Mouse (Mus musculus): ENCODE results near the gene Angptl7.

Gene Angptl7

DNA sequence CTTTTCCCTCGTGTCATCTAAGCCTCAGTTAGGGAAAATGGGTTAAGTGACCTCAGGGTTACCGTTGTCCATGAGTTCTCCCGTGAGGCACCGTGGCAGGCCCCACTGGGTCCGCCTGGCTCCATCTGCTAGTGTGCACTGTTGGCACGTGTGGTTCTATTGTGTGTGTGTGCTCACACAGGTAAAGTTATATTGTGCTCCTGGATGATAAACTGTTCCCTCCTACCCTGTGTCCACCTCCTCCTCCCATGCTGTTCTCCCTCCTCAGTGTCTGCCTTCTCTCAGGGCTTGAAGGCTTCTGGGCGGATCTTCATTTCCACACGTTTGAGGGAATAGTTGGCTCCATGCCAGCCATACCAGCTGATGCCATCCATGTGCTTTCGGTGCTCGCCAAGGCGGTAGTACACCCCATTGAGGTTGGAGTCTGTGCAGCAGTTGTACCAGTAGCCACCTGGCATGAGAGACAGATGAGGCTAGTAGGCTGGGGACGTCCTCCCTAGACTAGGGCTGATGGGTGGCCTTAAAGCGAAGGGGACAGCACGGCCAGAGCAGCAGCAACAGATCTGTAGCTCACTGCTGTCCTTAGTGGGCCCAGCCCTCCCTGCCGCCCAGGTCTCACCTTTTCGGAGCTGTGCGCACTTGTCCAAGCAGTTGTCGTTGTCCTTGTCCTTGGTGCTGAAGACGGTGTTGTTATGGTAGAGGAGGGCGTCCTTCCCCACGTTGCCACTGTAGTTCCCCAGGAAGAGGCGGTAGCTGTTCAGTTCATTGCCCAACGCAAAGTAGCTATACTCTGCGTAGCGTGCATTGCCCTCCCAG lies 4.2 kb downstream of the Angptl7 start:
- DNase-seq (ENCODE audit: low spot score): no peak

DNA sequence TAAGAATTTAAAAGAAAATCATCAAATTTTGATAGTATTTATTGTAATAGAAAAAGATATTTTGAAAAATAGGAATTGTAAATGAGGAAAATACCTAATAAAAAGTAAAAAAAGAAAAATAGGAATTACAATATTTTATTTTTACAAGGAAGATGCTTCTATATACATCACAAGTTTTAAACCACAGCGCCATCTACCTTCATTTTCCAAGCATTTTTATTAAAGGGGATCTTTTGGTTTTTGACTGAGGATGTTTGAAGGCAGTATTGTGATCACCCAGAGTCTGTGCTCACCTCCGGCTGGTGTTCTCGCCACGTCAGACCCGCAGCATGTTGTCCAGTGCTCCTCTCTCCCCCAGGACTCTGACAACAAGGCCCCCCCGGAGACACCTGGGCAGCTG lies 5.1 kb downstream of the Angptl7 start:
- DNase-seq (ENCODE audit: low spot score): no peak

DNA sequence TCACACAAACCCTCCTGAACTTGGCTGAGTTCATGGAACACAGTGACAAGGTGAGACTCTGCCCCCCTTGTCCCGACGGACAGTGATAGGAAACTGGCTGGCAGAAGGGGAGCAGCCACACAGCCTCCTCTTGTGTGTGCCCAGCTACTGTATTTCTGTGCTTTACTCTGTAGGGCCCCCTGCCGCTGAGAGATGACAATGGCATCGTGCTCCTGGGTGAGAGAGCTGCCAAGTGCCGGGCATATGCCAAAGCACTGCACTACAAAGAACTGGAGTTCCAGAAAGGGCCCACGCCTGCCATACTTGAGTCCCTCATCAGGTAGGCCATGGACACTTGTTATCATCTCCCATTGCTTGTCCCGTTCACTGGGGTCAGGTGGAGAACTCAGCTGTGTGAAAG lies 8.8 kb downstream of the Angptl7 start:
- DNase-seq (ENCODE audit: low spot score): no peak

DNA sequence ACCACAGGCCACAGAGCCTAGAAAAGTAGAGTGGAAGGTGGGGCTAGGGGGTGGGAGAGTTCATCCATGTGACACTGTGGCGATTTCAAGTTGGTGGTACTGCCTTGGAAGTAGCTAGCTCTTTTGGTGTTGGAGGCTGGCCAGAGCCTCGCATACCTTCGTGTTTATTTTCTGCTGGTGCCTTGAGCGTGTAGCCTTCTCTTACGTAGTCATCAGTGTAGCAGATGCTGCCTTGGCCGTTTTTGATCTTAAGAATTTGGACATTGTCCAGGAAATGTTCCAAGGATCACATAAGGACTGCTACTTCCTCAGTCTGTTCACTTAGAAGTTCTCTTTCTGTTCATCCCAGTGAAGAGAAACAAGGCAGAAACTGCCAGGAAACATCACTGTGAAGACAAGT lies 9.8 kb downstream of the Angptl7 start:
- DNase-seq (ENCODE audit: low spot score): no peak

DNA sequence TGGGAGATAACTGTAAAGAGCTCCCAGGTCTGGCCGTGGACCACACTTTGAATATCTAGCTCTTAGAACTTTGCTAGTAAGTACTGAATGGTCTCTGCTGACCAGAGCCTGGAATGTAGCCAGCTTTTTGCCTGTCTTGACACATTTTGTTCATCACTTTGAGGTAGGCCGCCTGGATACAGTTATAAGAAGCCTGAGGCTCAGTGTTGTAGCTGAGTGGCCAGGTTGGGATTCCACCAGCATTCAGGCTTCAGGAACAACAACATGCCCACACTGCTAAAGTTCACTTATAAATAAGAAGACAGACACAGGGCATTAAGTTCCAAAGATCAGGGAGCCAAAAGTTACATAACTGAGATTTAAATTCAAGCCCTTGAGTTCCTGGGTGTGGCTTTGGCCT lies 12.4 kb downstream of the Angptl7 start:
- no peak for DNase-seq (ENCODE audit: low spot score)

DNA sequence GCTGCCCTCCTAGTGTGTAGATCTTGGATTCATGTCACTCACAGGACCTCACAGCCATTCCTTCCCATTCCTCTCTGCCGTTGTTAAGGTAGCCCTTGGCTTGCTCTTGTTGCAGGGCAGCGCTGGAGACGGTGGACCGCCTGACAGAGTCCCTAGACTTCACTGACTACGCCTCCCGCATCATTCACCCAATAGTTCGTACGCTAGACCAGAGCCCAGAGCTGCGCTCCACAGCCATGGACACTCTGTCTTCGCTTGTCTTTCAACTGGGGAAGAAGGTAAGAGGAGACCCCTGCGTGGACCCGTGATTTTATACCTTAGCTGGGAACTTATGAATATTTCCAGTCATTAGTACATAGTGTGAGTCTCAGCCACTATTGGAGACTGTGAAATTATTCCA lies 15.7 kb downstream of the Angptl7 start:
- DNase-seq (ENCODE audit: low spot score): no peak

DNA sequence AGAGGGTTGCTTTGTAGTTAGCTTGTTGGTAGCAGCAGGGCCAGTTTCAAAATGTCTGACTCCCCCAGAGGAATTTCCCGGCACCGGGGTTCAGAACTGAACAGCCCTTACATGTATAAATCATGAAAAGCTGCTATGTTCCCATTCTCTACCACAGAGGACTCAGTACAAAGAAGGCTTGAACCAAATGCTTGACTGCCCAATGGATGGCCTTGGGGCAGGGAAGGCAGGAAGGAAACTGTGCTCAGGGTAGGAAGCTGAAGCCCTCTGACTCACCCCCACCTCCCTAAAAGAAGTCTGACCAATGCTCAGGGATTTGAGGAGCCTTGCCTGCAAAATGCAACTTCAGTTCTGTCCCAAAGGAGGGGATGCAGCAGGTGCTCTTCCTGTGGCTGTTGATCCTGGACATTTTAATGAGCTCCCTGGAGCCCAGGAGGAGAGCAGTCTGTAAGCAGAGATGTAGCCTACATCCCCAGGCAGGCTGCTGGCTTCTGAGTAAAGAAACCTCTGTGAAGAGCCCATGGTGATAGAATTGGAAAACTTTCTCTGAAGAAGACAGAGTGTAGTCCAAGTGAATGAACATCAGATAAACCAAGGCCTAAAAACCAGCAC lies 18.6 kb downstream of the Angptl7 start:
- no peak for DNase-seq (ENCODE audit: low spot score)

DNA sequence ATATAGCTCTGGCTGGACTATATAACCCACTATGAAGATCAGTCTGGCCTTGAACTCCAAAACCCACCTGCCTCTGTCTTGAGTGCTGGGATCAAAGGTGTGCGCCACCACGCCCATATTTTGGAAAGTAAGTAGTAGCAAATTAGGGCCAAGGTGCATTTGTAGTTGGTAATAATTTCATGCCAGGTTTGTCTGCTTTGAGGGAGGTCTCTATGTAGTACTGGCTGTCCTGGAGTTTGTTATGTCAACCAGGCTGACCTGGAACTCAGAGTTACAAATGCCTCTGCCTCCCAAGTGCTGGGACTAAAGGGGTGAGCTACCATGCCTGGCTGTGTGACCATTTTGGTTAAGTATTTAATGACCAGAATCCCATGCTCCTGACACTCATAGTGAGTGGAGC lies 20.0 kb downstream of the Angptl7 start:
- no peak for DNase-seq (ENCODE audit: low spot score)

DNA sequence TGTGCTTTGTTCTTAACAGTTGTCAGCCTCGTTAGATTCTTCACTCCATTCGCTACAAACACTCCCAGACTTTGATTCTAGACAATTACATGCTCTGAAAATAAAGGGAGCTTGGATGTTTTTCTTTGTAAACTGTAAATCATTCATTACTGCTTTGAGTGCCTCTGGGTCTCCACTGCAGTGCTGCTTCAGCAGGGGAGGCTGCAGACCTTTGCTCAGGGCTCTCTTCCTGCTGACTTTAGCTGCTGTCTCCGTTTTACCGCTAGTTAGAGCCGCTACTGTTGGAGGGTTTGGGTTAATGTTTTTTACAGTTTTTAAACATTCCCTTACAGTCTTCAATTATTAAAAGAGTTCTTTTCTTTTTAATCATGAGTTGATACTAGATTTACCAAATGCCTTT lies 26.8 kb downstream of the Angptl7 start:
- no peak for DNase-seq (ENCODE audit: low spot score)

DNA sequence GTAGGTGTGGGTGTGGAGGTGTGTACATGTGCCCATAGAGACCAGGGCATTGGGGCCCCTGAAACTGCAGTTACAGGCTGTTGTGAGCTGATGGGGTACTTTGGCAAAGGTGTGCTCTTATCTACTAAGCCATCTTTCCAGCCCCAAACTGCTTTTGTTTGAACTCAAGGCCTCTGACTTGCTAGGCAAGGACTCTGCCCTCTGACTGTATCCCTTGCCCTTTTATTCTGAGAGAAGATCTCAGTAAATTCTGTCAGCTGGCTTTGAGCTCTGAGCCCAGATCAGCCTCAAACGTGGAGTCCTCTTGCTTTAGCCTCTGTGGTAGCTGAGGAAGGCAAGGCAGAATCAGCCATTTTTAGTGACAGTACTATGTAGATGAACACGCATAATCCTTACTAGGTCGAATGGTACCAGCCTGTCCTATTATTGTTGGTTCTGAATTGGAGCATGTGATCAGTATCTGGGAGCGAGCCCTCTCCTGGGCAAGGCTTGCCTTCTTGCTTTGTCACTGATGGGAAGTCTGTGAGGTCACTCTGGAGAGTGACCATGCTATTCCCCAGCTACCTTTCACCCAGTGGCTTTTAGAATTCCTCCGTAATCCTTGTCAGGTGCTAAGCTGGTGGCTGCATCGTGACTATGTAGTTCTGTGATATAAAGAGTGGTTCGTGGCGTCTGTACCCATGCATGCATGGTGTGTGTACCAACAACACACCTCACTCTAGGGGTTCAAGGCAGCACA lies 27.7 kb downstream of the Angptl7 start:
- DNase-seq (ENCODE audit: low spot score): no peak

DNA sequence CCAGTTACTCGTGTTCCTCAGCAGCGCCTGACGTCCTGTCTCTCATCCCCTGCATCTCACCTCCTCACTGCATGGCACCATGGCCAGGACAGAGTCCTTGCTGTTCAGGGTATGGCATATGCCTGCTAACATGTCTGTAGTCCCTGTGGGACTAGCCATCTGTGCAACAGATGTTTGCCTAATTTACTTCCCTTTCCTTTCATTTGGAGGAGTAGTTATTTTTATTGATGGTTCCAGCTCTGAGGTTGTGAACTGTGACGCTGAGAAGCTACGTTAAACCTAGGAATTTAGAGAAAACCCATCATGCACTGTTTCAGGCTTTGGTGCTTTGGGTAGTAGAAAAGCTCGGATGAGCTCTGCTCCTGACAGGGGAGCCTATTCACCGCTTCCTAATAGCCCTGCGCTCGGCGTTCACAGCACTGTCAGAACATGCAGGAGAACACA lies 28.9 kb downstream of the Angptl7 start:
- DNase-seq (ENCODE audit: low spot score): no peak

DNA sequence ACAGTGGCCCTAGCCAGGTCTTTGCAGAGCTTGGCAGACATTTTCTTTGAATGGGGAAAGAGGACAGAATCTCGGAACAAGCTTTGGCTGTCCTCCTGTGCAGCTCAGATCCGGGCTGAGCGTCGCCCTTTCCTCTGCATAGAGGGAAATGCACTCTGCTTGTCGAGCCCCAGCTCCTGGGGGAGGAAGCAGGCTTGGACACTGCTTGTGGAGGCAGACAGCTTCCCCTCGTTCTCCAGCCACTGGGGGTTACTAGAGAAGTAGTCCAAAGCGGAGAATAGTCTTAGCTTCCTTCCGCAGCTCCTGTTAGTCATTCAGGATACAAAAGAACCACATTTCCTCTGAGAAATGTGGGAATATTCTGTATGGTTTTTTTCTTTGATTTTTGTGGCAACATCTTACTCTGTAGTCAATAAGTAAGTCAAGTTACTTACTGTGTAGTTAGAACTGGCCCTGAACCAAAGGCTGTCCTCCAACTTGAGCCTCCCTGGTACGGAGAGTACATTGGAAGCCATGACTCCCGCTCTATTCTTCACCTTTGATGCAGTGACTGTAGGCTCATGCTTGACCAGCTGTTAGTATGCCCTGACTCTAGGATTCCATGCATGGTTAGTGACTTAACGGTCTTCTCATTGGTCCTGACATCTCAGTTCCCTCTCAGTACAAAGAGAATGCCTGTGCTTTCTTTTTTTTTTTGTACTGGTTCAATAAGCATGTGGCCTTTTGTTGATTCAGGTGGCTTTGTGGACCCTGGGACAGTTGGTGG lies 30.6 kb downstream of the Angptl7 start:
- DNase-seq (ENCODE audit: low spot score): no peak

DNA sequence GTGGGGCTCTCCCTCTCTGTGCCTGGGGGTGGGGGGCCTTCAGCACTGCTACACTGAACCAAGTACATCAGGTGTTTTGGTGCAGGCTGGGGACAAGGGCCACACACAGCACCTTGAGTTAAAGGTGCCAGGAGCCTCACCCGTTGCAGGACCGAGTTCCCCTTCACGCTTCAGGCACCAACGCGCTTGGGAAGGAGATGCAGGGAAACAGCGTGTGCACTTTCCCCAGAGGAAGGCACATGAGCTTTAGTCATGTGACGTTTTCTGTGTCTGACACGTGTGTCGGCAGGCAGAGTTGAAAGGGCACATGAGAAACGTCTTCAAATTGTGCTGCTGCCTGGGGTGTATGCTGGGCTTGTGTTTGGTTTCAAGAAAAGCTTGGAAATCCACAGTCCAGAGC lies 31.9 kb downstream of the Angptl7 start:
- DNase-seq (ENCODE audit: low spot score): no peak

DNA sequence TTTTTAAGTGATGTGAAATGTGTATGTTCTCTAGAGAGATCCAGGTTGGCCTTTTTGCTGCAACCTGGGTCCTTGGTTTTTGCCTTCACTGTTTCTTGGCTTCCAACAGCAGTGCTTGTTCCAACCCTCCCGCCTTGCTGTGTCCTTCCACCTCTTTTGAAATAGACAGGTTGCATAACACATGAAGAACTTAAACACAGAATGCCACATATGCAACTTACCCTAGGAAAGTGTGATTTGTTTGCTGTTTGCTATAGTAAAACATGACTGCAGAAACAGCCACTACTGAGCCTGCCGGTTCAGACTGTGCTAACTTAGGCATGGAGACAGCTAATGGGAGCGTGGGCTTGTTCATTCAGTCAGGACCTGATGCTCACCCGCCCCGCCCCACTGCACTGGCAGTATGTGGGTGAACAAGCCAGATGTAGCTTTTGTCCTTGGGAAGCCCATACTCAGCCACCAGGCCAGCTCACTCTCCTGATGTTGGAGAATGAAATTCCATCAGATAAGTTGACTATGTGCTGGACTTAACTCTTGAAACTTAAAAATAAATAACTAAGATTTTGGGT lies 33.7 kb downstream of the Angptl7 start:
- no peak for DNase-seq (ENCODE audit: low spot score)

DNA sequence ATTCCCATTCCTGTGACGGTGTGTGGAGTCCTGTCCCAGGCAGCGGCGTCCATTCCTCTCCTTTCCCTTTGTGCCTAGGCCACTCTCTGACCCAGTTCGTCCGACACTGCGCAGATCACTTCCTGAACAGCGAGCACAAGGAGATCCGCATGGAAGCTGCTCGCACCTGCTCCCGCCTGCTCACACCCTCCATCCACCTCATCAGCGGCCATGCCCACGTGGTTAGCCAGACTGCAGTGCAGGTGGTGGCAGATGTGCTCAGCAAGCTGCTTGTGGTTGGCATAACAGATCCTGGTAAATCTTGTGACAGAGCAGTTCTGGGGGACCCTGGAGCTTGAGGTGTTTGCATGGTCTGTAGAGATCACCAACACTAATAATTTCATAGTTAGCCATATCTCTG lies 35.4 kb downstream of the Angptl7 start:
- DNase-seq (ENCODE audit: low spot score): no peak

DNA sequence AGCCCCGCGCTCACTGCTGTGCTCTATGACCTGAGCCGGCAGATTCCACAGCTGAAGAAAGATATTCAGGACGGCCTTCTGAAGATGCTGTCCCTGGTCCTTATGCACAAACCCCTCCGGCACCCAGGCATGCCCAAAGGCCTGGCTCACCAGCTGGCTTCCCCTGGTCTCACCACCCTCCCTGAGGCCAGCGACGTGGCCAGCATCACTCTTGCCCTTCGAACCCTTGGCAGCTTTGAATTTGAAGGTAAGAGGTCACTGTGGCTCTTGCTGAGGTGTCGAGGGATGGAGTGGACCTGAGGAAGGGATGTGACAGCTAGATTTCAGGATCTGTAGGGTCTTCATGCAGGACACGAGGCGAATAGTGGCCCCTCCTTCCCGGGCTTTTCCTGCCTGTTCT lies 36.0 kb downstream of the Angptl7 start:
- DNase-seq (ENCODE audit: low spot score): no peak

DNA sequence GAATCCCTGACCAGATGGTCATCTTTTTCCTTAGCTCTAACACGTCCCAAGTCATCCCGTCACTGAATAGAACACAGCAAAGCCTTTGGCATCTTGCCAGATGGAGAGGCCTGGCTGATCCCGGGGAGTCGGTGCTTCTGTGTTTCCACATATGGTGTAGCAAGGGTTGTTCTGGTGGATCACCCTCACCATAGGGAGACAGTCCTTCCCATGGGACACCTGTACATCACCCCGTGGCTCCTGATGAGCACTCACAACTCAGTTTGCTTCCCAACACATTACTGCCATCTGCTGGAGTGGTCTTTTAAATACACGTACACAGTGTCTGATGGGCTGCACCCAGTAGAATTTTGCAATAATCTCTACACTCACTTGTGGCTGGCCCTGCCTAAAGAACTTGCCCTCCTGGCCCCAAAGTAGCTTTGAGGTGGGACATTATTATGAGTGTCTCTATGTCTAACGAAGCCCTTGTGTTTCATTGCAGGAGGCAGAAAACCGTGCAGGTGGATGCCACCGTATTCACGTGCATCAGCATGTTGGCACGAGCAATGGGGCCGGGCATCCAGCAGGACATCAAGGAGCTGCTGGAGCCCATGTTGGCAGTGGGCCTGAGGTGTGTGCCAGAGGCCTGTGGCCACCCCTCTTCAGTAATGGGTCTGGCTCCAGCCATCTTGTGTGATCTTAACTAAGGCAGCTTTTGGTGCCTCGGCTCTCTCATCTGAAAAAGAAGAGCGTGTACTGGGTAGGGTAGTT lies 36.9 kb downstream of the Angptl7 start:
- DNase-seq (ENCODE audit: low spot score): no peak

DNA sequence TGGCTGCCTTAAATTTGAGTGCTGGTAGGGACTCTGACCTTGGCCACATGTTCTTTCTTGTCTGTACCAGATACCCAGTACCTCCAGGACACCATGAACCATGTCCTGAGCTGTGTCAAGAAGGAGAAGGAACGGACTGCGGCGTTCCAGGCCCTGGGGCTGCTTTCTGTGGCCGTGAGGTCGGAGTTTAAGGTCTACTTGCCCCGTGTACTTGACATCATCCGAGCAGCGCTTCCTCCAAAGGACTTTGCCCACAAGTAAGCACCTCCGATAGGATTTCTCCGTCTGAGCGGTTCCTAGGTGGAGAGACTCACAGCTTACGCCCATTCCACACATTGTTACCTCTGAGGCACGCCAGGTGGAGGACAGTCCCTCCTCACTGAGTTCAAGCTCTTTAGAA lies 37.5 kb downstream of the Angptl7 start:
- no peak for DNase-seq (ENCODE audit: low spot score)

DNA sequence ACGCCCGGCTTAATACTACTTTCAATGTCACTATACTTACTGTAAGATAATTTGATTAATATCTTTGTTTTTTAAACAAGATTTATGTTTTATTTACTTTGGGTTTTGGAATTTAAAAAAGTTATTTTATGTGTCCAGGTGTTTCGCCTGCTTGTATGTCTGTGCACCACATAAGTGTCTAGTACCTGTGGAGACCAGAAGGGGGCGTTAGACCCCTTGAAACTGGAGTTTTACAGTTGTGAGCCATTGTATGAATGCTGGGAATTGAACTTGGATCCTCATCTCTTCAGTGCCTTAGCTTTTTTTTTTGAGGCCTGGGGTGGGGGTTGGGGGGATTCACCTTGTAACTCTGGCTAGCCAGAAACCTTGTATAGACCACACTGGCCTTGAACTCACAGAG lies 38.5 kb downstream of the Angptl7 start:
- DNase-seq (ENCODE audit: low spot score): no peak

DNA sequence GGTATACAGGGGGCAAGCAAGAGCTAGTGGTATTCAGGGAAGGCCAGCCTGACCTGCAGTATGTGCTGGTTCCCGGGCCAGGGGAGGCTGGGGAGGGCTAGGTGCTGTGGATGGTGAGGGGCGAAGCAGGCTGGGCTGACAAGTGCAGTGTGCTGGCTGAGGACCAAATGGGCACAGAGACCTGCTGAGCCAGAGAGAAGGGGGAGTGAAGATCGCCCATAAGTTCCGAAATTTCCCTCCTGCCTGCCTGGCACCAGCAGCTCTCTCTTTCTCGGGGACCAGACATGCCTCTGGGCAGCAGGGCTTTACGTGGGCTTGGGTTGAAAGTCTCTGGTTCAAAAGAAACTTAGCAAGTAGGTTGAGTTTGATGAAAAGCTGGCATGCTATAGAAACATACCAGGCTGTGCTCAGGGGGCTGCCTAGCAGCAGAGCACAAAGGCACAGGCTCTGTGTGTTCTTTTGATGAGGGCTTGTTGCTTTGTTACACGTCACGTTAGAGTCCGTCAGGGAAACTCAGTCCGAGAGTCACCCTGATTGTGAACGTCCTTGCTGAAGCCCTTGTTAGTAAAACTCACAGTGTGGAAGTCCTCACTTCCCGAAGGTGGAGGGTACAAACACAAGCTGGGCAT lies 39.5 kb downstream of the Angptl7 start:
- DNase-seq (ENCODE audit: low spot score): no peak

DNA sequence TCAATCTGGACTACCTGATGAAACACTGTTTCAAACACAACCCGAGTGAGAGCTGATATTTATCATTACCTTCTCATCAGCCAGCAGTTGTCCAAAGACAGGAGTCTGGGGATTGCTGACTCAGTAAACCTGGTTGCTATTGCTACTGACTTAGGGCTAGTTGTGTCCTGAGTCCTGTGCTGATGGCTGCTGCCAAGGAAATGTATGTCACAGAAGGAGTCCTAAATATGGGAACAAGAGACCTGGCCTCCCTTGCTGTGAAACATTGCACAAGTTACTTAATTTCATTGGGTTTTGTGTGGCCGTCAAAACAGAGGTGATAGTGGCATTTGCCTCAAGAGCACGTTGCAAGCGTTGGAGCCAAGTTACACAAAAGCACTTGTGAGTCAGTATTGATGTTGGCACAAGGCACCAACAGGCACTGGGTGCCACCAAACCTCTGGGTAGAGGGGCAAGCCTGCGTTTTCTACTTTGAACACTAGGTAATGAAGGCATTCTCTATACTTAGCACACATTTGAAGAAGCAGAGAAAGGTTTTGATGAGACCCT lies 44.7 kb downstream of the Angptl7 start:
- no peak for DNase-seq (ENCODE audit: low spot score)
